Mouse (Mus musculus): Measurements from ENCODE around the gene Gm17622.

GRCm38 (mm10) chr13:96468678-96469077 is 21.9 kb upstream of the Gm17622 start:
- no peak for TF ChIP-seq CTCF (IDR thresholded peaks at IDR 0.05; ENCODE audit: extremely low read depth, insufficient read length, insufficient replicate concordance, low read depth, low read length)
- no peak for TF ChIP-seq POLR2A (IDR thresholded peaks at IDR 0.05; ENCODE audit: low read depth, low read length)

All from small intestine, adult 2 months (tissue).